Mouse (Mus musculus): Measurements from ENCODE around the gene Pde11a.

Gene Pde11a

GRCm38 (mm10) chr2:75959850-75960365 is 378.7 kb downstream of the Pde11a start:
- no peak for DNase-seq (ENCODE audit: low read depth, low spot score)

- no peak for DNase-seq (ENCODE audit: low read depth, low spot score)
Measured at GRCm38 (mm10) chr2:75959183-75959849, 379.3 kb downstream of the Pde11a start.

GRCm38 (mm10) chr2:75955709-75956108 is 382.9 kb downstream of the Pde11a start:
- no peak for DNase-seq (ENCODE audit: low read depth, low spot score)

- DNase-seq (ENCODE audit: low read depth, low spot score): no peak
Measured at GRCm38 (mm10) chr2:75953320-75953719, 385.3 kb downstream of the Pde11a start.

GRCm38 (mm10) chr2:75950685-75951084 is 387.9 kb downstream of the Pde11a start:
- no peak for DNase-seq (ENCODE audit: low read depth, low spot score)

Measured in c-Kit-negative CD71-positive TER-119-positive erythroid progenitor cells, embryonic 14.5 days (primary cell).